Mouse (Mus musculus) liver, embryonic 11.5 days (tissue): ENCODE data around the gene Zbtb42. TPM values are rescaled to one million over a fixed set of nuclear protein-coding genes. Genes with fewer than 3 reads are reported as not detected.

Experiments
- ATAC-seq: fragments of 200-750 bp; cut with Nextera tagmentation; replicated peaks from 2 replicates; pipeline ENCODE4 v1.8.0; 2017; ENCODE audit warnings: moderate number of reproducible peaks, mild to moderate bottlenecking, moderate TSS enrichment, moderate library complexity; ENCODE audit not compliant: low FRiP score
- DNase-seq: peaks from one replicate; pipeline ENCODE4 v3.0.0-alpha.2; 2017; ENCODE audit warnings: low spot score
- H3K27ac ChIP-seq: fragments of 300-500 bp; sonication (generic); 2 replicates; pipeline ENCODE4 v1.5.1; 2014; ENCODE audit warnings: mild to moderate bottlenecking, low read depth, low read length, control low read depth
- H3K27me3 ChIP-seq: fragments of 300-500 bp; sonication (generic); replicated peaks from 2 replicates; pipeline ENCODE4 v1.6.1; 2014; ENCODE audit warnings: low read length, mixed read lengths; ENCODE audit not compliant: control insufficient read depth, insufficient read depth
- H3K36me3 ChIP-seq: fragments of 300-500 bp; sonication (generic); 2 replicates; pipeline ENCODE4 v1.6.1; 2014; ENCODE audit warnings: mild to moderate bottlenecking, low read length, moderate library complexity, mixed read lengths; ENCODE audit not compliant: control insufficient read depth, insufficient read depth
- H3K4me1 ChIP-seq: fragments of 300-500 bp; sonication (generic); replicated peaks from 2 replicates; pipeline ENCODE4 v1.6.1; 2014; ENCODE audit warnings: low read length, mixed read lengths; ENCODE audit not compliant: control insufficient read depth, insufficient read depth
- H3K4me2 ChIP-seq: fragments of 300-500 bp; sonication (generic); 2 replicates; pipeline ENCODE4 v1.6.1; 2014; ENCODE audit warnings: mild to moderate bottlenecking, control low read depth, moderate library complexity
- H3K4me3 ChIP-seq: fragments of 300-500 bp; sonication (generic); 2 replicates; pipeline ENCODE4 v1.5.1; 2014; ENCODE audit warnings: low read depth, low read length, control low read depth
- H3K9ac ChIP-seq: fragments of 300-500 bp; sonication (generic); 2 replicates; pipeline ENCODE4 v1.6.1; 2014; ENCODE audit warnings: low read depth, low read length, control low read depth
- H3K9me3 ChIP-seq: fragments of 300-500 bp; sonication (generic); 2 replicates; pipeline ENCODE4 v1.6.1; 2016; ENCODE audit warnings: low read length, inconsistent platforms, mixed read lengths; ENCODE audit not compliant: control insufficient read depth
- WGBS: fragments of 180-500 bp; shearing (Covaris S2); extraction: QIAGEN DNeasy Blood & Tissue Kit; methylation state at CpG from one replicate; pipeline ENCODE4 v1.1.7; 2014; 5-methylcytosine and 5-hydroxymethylcytosine counted together
- polyA plus RNA-seq: library from polyadenylated mRNA; unstranded; fragments of >200 nt; fragmentation: Nextera tagmentation; extraction: Ambion mirVana; gene quantifications from 2 replicates; pipeline ENCODE4 v1.2.1, GENCODE M21; 2014

Gene Zbtb42
- polyA plus RNA-seq: 0.96 and 1.7 TPM in 2 replicates

DNA sequence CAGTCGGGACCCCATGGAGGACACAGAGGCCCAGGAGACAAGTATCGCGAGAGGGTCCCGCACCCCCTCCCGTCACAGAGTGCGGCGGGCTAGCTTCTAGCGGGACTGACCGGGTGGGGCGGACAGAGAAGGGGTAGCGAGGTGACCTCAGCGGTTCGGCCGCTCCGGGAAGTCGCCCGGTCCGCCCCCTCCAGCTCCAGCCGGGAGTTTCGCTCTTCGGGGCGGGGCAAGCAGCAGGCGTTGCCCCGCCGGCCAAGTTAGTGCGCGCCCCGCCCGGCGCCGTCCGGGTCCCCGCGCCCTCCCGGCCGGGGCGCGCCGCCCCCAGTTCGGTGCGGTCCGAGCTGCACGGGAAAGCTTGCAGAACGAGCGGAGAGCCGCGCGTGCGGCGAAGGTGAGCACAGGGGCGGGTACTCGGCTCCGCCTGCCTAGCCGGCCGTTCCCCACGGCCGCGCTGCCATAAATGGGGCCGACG lies at the start of gene Zbtb42:
TSS of gene Zbtb42 (plus strand) at position 274 of the 472 bp plus-strand sequence.
- Histone ChIP-seq H3K4me1 (peaks cover 18% of the 10 kb centered on the region), H3K4me2 (peak within 1 kb of the TSS; percentile 98), H3K27me3 (peaks cover 58% of the 10 kb centered on the region), H3K4me3 (peak within 1 kb of the TSS; percentile 77), H3K9ac (peak within 1 kb of the TSS; percentile 67), H3K9me3 (no peaks in the 10 kb centered on the region), H3K27ac (no peak within 1 kb of the TSS), H3K36me3 (no peaks in the 10 kb centered on the region)
- DNase-seq (peak; percentile 75), ATAC-seq (peak; percentile 13; the same call in 1 of the 2 replicates)
- 1% methylated on average over 48 of the region's 60 CpGs for WGBS

DNA sequence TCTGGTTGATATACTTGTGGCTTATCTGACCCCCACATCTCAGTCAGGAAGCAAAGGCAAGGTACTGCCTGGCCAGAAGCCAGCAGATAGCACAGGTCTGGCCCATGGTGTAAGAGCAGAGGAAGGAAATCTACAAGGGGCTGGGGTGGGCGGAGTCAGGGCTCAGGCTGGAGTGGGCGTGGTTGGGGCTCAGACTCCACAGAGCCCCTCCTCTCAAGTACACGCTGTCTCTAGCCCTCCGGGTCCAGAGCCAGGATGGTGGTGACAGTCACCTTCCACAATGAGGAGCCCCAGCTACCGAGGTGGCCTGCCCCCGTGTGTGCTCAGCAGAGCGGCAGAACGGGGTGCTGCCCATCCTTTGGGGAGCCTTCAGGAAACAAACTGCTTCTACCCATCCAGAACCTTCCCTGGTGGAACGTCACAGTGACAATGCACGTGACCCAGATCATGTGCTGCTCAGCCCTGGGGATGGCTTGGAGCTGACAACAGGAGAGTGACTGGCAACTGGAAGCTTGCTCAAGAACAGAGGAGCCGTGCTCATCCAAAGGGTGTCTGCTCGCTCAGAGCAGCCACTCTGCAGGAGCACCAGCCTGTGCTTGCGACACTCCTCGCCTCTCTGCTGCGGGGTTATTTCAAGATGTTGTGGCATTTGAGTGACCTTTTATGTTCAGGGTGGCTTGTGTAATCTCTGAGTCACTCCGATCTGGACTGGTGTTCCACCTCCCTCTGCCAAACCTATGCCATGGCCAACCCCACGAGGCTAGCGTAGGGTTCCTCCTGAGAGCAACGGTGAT lies 49.5 kb upstream of the Zbtb42 start:
- peak; percentile 81 for DNase-seq
- ATAC-seq: peak; percentile 79
- Histone ChIP-seq H3K36me3 (no peaks in the 10 kb centered on the region), H3K9ac (peak overlapping the region; percentile 44; the same call in 1 of the 2 replicates), H3K4me1 (peaks cover 44% of the 10 kb centered on the region), H3K4me2 (peak overlapping the region; percentile 78), H3K4me3 (peak overlapping the region; percentile 35), H3K9me3 (no peaks in the 10 kb centered on the region), H3K27me3 (no peaks in the 10 kb centered on the region), H3K27ac (no peak overlapping the region; the same call in 1 of the 2 replicates)
- WGBS: 24% methylated on average over 19 of the region's 19 CpGs

DNA sequence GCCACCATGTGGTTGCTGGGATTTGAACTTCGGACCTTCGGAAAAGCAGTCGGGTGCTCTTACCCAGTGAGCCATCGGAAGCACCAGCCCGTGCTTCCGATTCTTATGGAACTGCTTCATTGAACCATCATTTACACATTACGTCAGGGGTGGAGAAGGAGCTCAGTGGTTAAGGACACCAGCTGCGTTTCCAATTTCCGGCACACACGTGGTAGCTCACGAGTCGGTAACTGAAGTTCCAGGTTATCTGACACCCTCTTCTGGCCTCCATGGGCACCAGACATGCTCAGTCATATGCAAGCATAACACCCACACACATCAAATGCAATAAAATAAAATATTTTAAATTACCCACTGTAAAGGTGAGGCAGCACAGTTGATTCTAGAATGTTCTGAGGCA lies 48.6 kb upstream of the Zbtb42 start:
- Histone ChIP-seq H3K27ac (no peak overlapping the region), H3K4me3 (no peak overlapping the region), H3K4me1 (peaks cover 50% of the 10 kb centered on the region), H3K27me3 (no peaks in the 10 kb centered on the region), H3K9me3 (no peaks in the 10 kb centered on the region), H3K36me3 (no peaks in the 10 kb centered on the region), H3K9ac (no peak overlapping the region), H3K4me2 (no peak overlapping the region)
- no peak for ATAC-seq
- no peak for DNase-seq
- WGBS: 91% methylated on average over 12 of the region's 12 CpGs

DNA sequence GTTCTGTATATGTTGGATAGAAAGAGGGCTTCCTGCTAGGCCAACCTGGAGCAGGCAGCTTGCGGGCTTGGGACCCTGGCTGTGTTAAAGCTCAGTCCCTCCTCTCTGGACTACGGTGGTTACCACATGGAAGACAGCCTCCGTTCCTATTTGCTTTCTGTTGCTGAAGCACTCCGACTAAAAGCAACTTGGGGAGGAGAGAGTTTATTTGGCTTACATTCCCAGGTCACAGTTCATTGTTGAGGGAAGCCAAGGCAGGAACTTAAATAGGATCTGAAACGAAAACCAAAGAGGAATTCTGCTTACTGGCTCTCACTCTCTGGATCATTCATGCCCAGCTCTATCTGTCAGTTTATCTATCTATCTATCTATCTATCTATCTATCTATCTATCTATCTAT lies 47.8 kb upstream of the Zbtb42 start:
- Histone ChIP-seq H3K9me3 (no peaks in the 10 kb centered on the region), H3K4me1 (peaks cover 50% of the 10 kb centered on the region), H3K27ac (no peak overlapping the region), H3K4me3 (no peak overlapping the region), H3K9ac (no peak overlapping the region), H3K4me2 (no peak overlapping the region), H3K27me3 (no peaks in the 10 kb centered on the region), H3K36me3 (no peaks in the 10 kb centered on the region)
- ATAC-seq (no peak), DNase-seq (no peak)
- WGBS: 78% methylated on average over 5 of the region's 5 CpGs

DNA sequence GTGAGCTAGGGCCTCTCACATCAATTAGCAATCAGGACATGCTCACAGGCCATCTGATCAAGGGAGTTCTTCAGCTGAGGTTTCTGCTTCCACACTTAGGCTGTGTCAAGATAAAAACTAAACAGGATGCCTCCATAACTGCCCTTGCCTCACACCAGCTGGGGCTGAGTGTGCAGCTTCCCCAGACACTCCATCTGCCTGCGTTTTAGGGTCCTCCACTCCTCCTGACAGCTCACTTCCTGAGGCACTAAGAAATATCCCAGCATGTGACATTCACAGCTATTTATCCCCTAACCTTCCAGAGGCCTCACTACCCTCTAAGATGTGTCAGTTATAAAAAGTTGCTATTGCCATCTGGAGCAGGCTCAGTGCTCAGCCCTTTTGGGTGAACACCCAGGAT lies 47.2 kb upstream of the Zbtb42 start:
- Histone ChIP-seq H3K36me3 (no peaks in the 10 kb centered on the region), H3K4me1 (peaks cover 47% of the 10 kb centered on the region), H3K27ac (0 out of 2 replicates have a peak overlapping the region, but pooled peaks have one; percentile 32), H3K27me3 (no peaks in the 10 kb centered on the region), H3K9me3 (no peaks in the 10 kb centered on the region), H3K4me3 (no peak overlapping the region), H3K9ac (no peak overlapping the region), H3K4me2 (0 out of 2 replicates have a peak overlapping the region, but pooled peaks have one; percentile 8)
- no peak for DNase-seq
- no peak for ATAC-seq
- 11% methylated on average over 1 of the region's 1 CpGs for WGBS

DNA sequence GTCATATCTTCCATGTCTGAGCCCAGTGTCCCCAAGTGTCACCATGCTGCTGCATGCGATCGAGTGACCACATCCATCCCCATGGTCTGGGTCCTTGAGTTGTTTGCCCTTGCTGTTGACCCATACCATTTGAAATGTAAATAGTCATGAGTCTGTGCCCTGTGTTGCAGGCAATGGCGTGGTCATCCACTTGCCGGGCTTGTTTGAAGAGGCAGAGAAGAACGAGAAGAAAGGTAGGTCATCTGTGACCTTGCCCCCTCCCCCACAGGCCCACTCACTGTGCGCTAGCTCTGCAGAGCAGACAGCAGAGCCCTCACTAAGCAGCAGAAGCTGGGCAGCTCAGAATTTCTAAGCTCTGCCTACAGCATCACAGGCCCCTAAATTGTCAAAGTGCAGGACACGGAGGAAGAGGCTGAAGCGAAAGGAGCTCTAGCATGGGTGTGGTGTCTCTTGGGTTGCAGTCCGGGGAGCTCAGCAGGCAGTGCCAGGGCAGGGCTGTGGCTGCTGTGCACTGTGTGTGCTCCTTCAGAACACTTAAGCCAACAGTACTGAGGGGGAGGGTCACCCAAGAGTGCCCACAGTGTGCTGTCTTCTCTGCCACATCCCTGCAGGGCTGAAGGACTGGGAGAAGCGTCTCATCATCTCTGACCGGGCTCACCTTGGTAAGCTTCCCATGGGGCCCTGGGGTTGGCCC lies 46.4 kb upstream of the Zbtb42 start:
- H3K27me3 ChIP-seq: no peaks in the 10 kb centered on the region
- H3K9ac ChIP-seq: no peak overlapping the region
- WGBS: 67% methylated on average over 11 of the region's 11 CpGs
- H3K4me1 ChIP-seq: peaks cover 44% of the 10 kb centered on the region
- DNase-seq (no peak), ATAC-seq (no peak)
- peak overlapping the region; percentile 5; the same call in 1 of the 2 replicates for H3K4me2 ChIP-seq
- H3K36me3 ChIP-seq: no peaks in the 10 kb centered on the region
- no peaks in the 10 kb centered on the region for H3K9me3 ChIP-seq
- H3K27ac ChIP-seq: 0 out of 2 replicates have a peak overlapping the region, but pooled peaks have one; percentile 32
- no peak overlapping the region for H3K4me3 ChIP-seq

DNA sequence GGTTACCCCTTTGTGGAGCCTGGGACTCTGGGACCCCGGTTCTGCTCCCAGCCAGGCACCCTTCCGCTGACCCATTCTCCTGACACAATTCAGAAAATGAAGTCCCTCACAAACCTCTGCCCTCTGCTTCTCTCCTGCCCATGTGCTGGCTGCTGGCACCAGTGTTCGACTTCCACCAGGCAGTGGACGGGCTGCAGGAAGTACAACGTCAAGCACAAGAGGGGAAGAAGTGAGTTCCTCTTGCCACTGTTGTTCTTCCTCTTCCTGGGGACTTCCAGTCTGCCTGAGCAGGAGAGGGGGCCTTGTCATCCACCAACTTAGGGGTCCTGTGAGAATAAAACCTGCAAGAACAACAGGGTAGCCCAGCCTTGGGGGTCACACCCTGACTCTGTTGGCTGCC lies 45.7 kb upstream of the Zbtb42 start:
- Histone ChIP-seq H3K4me1 (peaks cover 44% of the 10 kb centered on the region), H3K27ac (no peak overlapping the region), H3K9me3 (no peaks in the 10 kb centered on the region), H3K4me3 (no peak overlapping the region), H3K9ac (no peak overlapping the region), H3K36me3 (no peaks in the 10 kb centered on the region), H3K27me3 (no peaks in the 10 kb centered on the region), H3K4me2 (no peak overlapping the region; the same call in 1 of the 2 replicates)
- WGBS: 59% methylated on average over 5 of the region's 5 CpGs
- DNase-seq (no peak), ATAC-seq (no peak)

DNA sequence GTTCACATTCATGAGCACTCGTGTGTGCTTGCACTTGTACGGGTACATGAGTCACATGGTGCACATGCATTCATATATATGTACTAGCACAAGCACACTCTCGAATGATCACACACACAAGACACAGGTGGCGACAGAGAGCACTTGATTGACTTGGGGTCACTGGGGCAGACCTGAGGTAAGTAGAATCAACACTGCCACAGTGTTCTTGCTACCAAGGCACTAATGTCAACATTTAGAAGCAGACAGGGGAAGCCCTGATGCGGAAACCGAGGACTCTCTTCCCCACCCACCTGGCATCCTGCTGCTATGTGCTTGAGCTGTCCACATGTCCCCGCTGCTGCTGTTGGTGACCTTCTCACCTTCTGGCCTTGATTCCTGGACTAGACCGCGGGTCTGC lies 44.9 kb upstream of the Zbtb42 start:
- DNase-seq (no peak), ATAC-seq (no peak)
- Histone ChIP-seq H3K36me3 (no peaks in the 10 kb centered on the region), H3K4me3 (no peak overlapping the region), H3K9me3 (no peaks in the 10 kb centered on the region), H3K4me2 (0 out of 2 replicates have a peak overlapping the region, but pooled peaks have one; percentile 15), H3K9ac (no peak overlapping the region), H3K27ac (no peak overlapping the region), H3K27me3 (no peaks in the 10 kb centered on the region), H3K4me1 (peaks cover 43% of the 10 kb centered on the region)
- WGBS: 62% methylated on average over 9 of the region's 9 CpGs
